Mouse (Mus musculus): ENCODE measurements around the gene C1qtnf9. TPM values are rescaled to one million over a fixed set of nuclear protein-coding genes. Genes with fewer than 3 reads are reported as not detected.
A peak's percentile ranks its signal among the peaks of the same experiment; 100 is the strongest.

The C1qtnf9 gene
- under 1 TPM in 1 of 2 experiments, not detected in 1; 0.24 TPM for total RNA-seq (2021)
- long read RNA-seq, experiment 1 = 0 reads
- long read RNA-seq, experiment 2 = 0 reads

- intact Hi-C loops (cut with DNase I) = no loop called here
Measured at GRCm38 (mm10) chr14:60767884-60768283, at the start of gene C1qtnf9. Gene C1qtnf9, plus strand, starts transcription at chr14:60768134.

GRCm38 (mm10) chr14:60721304-60721703 is 46.6 kb upstream of the C1qtnf9 start:
- intact Hi-C loops (cut with DNase I) = no loop called here
- DNase-seq (ENCODE audit: low spot score in 2 of 2) = no peak

More at GRCm38 (mm10) chr14:60767884-60768283, at the start of gene C1qtnf9:
- no peak for DNase-seq (ENCODE audit: low spot score in 2 of 2)

- intact Hi-C loops (cut with DNase I) = no loop called here
- DNase-seq (ENCODE audit: low spot score in 2 of 2) = no peak
Measured at GRCm38 (mm10) chr14:60721938-60722337, 46.0 kb upstream of the C1qtnf9 start.

- intact Hi-C loops (cut with DNase I) = no loop called here
Measured at GRCm38 (mm10) chr14:60726091-60726490, 41.8 kb upstream of the C1qtnf9 start.

GRCm38 (mm10) chr14:60727130-60727529 is 40.8 kb upstream of the C1qtnf9 start:
- DNase-seq (ENCODE audit: low spot score in 2 of 2) = no peak
- intact Hi-C loops (cut with DNase I) = no loop called here

More at GRCm38 (mm10) chr14:60726091-60726490, 41.8 kb upstream of the C1qtnf9 start:
- DNase-seq (ENCODE audit: low spot score in 2 of 2) = no peak

GRCm38 (mm10) chr14:60732081-60732480 is 35.9 kb upstream of the C1qtnf9 start:
- intact Hi-C loops (cut with DNase I) = no loop called here

GRCm38 (mm10) chr14:60732787-60733186 is 35.1 kb upstream of the C1qtnf9 start:
- peak; percentile 38 to 49 for DNase-seq (ENCODE audit: low spot score in 2 of 2)

More at GRCm38 (mm10) chr14:60732081-60732480, 35.9 kb upstream of the C1qtnf9 start:
- DNase-seq (ENCODE audit: low spot score in 2 of 2) = no peak

GRCm38 (mm10) chr14:60733706-60734105 is 34.2 kb upstream of the C1qtnf9 start:
- intact Hi-C loops (cut with DNase I) = no loop called here
- peak in 1 of 2 experiments; percentile 26 for DNase-seq (ENCODE audit: low spot score in 2 of 2)

More at GRCm38 (mm10) chr14:60732787-60733186, 35.1 kb upstream of the C1qtnf9 start:
- intact Hi-C loops (cut with DNase I) = no loop called here

- intact Hi-C loops (cut with DNase I) = loop anchor here (5.0 kb wide), 1 partner anchor 37 kb away; no protein-coding TSS in a partner anchor
Measured at GRCm38 (mm10) chr14:60735206-60735605, 32.7 kb upstream of the C1qtnf9 start.

GRCm38 (mm10) chr14:60735848-60736547 is 31.9 kb upstream of the C1qtnf9 start:
- intact Hi-C loops (cut with DNase I) = loop anchor here (5.0 kb wide), 1 partner anchor 36 kb away; no protein-coding TSS in a partner anchor
- no peak for DNase-seq (ENCODE audit: low spot score in 2 of 2)

More at GRCm38 (mm10) chr14:60735206-60735605, 32.7 kb upstream of the C1qtnf9 start:
- no peak for DNase-seq (ENCODE audit: low spot score in 2 of 2)

- intact Hi-C loops (cut with DNase I) = loop anchor here (5.0 kb wide), 1 partner anchor 36 kb away; no protein-coding TSS in a partner anchor
- DNase-seq (ENCODE audit: low spot score in 2 of 2) = peak; percentile 19 to 40
Measured at GRCm38 (mm10) chr14:60736591-60737192, 31.2 kb upstream of the C1qtnf9 start.

GRCm38 (mm10) chr14:60737202-60737611 is 30.7 kb upstream of the C1qtnf9 start:
- intact Hi-C loops (cut with DNase I) = loop anchor here (5.0 kb wide), 1 partner anchor 35 kb away; no protein-coding TSS in a partner anchor
- no peak for DNase-seq (ENCODE audit: low spot score in 2 of 2)

GRCm38 (mm10) chr14:60738434-60738938 is 29.4 kb upstream of the C1qtnf9 start:
- intact Hi-C loops (cut with DNase I) = loop anchor here (5.0 kb wide), 1 partner anchor 34 kb away; no protein-coding TSS in a partner anchor
- DNase-seq (ENCODE audit: low spot score in 2 of 2) = peak in 1 of 2 experiments; percentile 26

GRCm38 (mm10) chr14:60739155-60739554 is 28.8 kb upstream of the C1qtnf9 start:
- intact Hi-C loops (cut with DNase I) = loop anchor here (5.0 kb wide), 1 partner anchor 33 kb away; no protein-coding TSS in a partner anchor
- DNase-seq (ENCODE audit: low spot score in 2 of 2) = no peak

GRCm38 (mm10) chr14:60739616-60740015 is 28.3 kb upstream of the C1qtnf9 start:
- intact Hi-C loops (cut with DNase I) = loop anchor here (5.0 kb wide), 1 partner anchor 33 kb away; no protein-coding TSS in a partner anchor

GRCm38 (mm10) chr14:60740507-60740906 is 27.4 kb upstream of the C1qtnf9 start:
- no peak for DNase-seq (ENCODE audit: low spot score in 2 of 2)
- intact Hi-C loops (cut with DNase I) = no loop called here

More at GRCm38 (mm10) chr14:60739616-60740015, 28.3 kb upstream of the C1qtnf9 start:
- no peak for DNase-seq (ENCODE audit: low spot score in 2 of 2)

GRCm38 (mm10) chr14:60741033-60741432 is 26.9 kb upstream of the C1qtnf9 start:
- intact Hi-C loops (cut with DNase I) = no loop called here
- no peak for DNase-seq (ENCODE audit: low spot score in 2 of 2)

GRCm38 (mm10) chr14:60741490-60741981 is 26.4 kb upstream of the C1qtnf9 start:
- DNase-seq (ENCODE audit: low spot score in 2 of 2) = no peak
- intact Hi-C loops (cut with DNase I) = no loop called here

GRCm38 (mm10) chr14:60743681-60744080 is 24.3 kb upstream of the C1qtnf9 start:
- intact Hi-C loops (cut with DNase I) = no loop called here
- DNase-seq (ENCODE audit: low spot score in 2 of 2) = no peak

GRCm38 (mm10) chr14:60745201-60745600 is 22.7 kb upstream of the C1qtnf9 start:
- no peak for DNase-seq (ENCODE audit: low spot score in 2 of 2)
- intact Hi-C loops (cut with DNase I) = no loop called here

Measured in left cerebral cortex, postnatal 14 days (tissue).